Mouse (Mus musculus): ENCODE measurements at regions not wholly inside any gene's neighbourhood (a gene's known extent, or its start where the extent isn't known, plus 50 kb on each side); places are given as distances from the start of the nearest gene placed in this dataset.

- no peaks in the 10 kb centered on the region for H3K27me3 ChIP-seq (replicated peaks; ENCODE audit: control insufficient read depth, insufficient read depth, low read length)
- no peaks in the 10 kb centered on the region for H3K9me3 ChIP-seq (ENCODE audit: control insufficient read depth, low read length)
- WGBS: 92% methylated on average over 2 of the region's 2 CpGs
- H3K9ac ChIP-seq (ENCODE audit: low read depth, low read length): no peak overlapping the region
- H3K4me3 ChIP-seq (ENCODE audit: low read length): no peak overlapping the region
- no peak for ATAC-seq
- H3K4me1 ChIP-seq (ENCODE audit: control insufficient read depth, insufficient read depth, low read length): no peaks in the 10 kb centered on the region
- H3K4me2 ChIP-seq (ENCODE audit: low read depth, low read length): no peak overlapping the region
- no peaks in the 10 kb centered on the region for H3K36me3 ChIP-seq (ENCODE audit: control insufficient read depth, insufficient read depth, low read length)
- no peak overlapping the region for H3K27ac ChIP-seq (ENCODE audit: low read length)
These were observed 182.2 kb upstream of the Tll1 start for GRCm38 (mm10) chr8:64388299-64388698.

- ATAC-seq: no peak
- H3K4me2 ChIP-seq (ENCODE audit: low read depth, low read length): no peak overlapping the region
- no peaks in the 10 kb centered on the region for H3K27me3 ChIP-seq (replicated peaks; ENCODE audit: control insufficient read depth, insufficient read depth, low read length)
- H3K9me3 ChIP-seq (ENCODE audit: control insufficient read depth, low read length): no peaks in the 10 kb centered on the region
- H3K4me3 ChIP-seq (ENCODE audit: low read length): no peak overlapping the region
- H3K9ac ChIP-seq (ENCODE audit: low read depth, low read length): no peak overlapping the region
- WGBS: 66% methylated on average over 9 of the region's 9 CpGs
- H3K4me1 ChIP-seq (ENCODE audit: control insufficient read depth, insufficient read depth, low read length): no peaks in the 10 kb centered on the region
- H3K27ac ChIP-seq (ENCODE audit: low read length): no peak overlapping the region
- no peaks in the 10 kb centered on the region for H3K36me3 ChIP-seq (ENCODE audit: control insufficient read depth, insufficient read depth, low read length)
These were observed 173.8 kb upstream of the Tll1 start for GRCm38 (mm10) chr8:64379732-64380349.

- no peak overlapping the region for H3K4me3 ChIP-seq (ENCODE audit: low read length)
- no peaks in the 10 kb centered on the region for H3K9me3 ChIP-seq (ENCODE audit: control insufficient read depth, low read length)
- H3K4me1 ChIP-seq (ENCODE audit: control insufficient read depth, insufficient read depth, low read length): no peaks in the 10 kb centered on the region
- H3K27me3 ChIP-seq (replicated peaks; ENCODE audit: control insufficient read depth, insufficient read depth, low read length): no peaks in the 10 kb centered on the region
- H3K36me3 ChIP-seq (ENCODE audit: control insufficient read depth, insufficient read depth, low read length): no peaks in the 10 kb centered on the region
- 70% methylated on average over 2 of the region's 2 CpGs for WGBS
- no peak overlapping the region for H3K27ac ChIP-seq (ENCODE audit: low read length)
- no peak overlapping the region for H3K9ac ChIP-seq (ENCODE audit: low read depth, low read length)
- no peak for ATAC-seq
- H3K4me2 ChIP-seq (ENCODE audit: low read depth, low read length): no peak overlapping the region
These were observed 171.8 kb upstream of the Tll1 start for GRCm38 (mm10) chr8:64377830-64378229.

GRCm38 (mm10) chr8:64375509-64375908 lies 169.4 kb upstream of the Tll1 start:
- WGBS: 67% methylated on average over 4 of the region's 4 CpGs
- no peaks in the 10 kb centered on the region for H3K9me3 ChIP-seq (ENCODE audit: control insufficient read depth, low read length)
- no peak overlapping the region for H3K4me3 ChIP-seq (ENCODE audit: low read length)
- H3K27me3 ChIP-seq (replicated peaks; ENCODE audit: control insufficient read depth, insufficient read depth, low read length): no peaks in the 10 kb centered on the region
- ATAC-seq: no peak
- H3K27ac ChIP-seq (ENCODE audit: low read length): no peak overlapping the region
- no peak overlapping the region for H3K4me2 ChIP-seq (ENCODE audit: low read depth, low read length)
- no peaks in the 10 kb centered on the region for H3K36me3 ChIP-seq (ENCODE audit: control insufficient read depth, insufficient read depth, low read length)
- no peak overlapping the region for H3K9ac ChIP-seq (ENCODE audit: low read depth, low read length)
- no peaks in the 10 kb centered on the region for H3K4me1 ChIP-seq (ENCODE audit: control insufficient read depth, insufficient read depth, low read length)

- Histone ChIP-seq H3K36me3 (ENCODE audit: control insufficient read depth, insufficient read depth, low read length) (no peaks in the 10 kb centered on the region), H3K9me3 (ENCODE audit: control insufficient read depth, low read length) (no peaks in the 10 kb centered on the region), H3K4me2 (ENCODE audit: low read depth, low read length) (no peak overlapping the region), H3K9ac (ENCODE audit: low read depth, low read length) (no peak overlapping the region), H3K27me3 (replicated peaks; ENCODE audit: control insufficient read depth, insufficient read depth, low read length) (no peaks in the 10 kb centered on the region), H3K27ac (ENCODE audit: low read length) (no peak overlapping the region), H3K4me1 (ENCODE audit: control insufficient read depth, insufficient read depth, low read length) (no peaks in the 10 kb centered on the region; the same call in 1 of the 2 replicates), H3K4me3 (ENCODE audit: low read length) (no peak overlapping the region)
- ATAC-seq: no peak
- WGBS: 52% methylated on average over 5 of the region's 5 CpGs
These were observed 168.9 kb upstream of the Tll1 start for GRCm38 (mm10) chr8:64374980-64375379.

GRCm38 (mm10) chr8:64369973-64370372 lies 163.9 kb upstream of the Tll1 start:
- H3K9me3 ChIP-seq (ENCODE audit: control insufficient read depth, low read length): no peaks in the 10 kb centered on the region
- no peaks in the 10 kb centered on the region for H3K27me3 ChIP-seq (replicated peaks; ENCODE audit: control insufficient read depth, insufficient read depth, low read length)
- no peaks in the 10 kb centered on the region for H3K36me3 ChIP-seq (ENCODE audit: control insufficient read depth, insufficient read depth, low read length)
- 7% methylated on average over 6 of the region's 6 CpGs for WGBS
- ATAC-seq: peak; percentile 44; the same call in 1 of the 2 replicates
- H3K9ac ChIP-seq (ENCODE audit: low read depth, low read length): no peak overlapping the region
- no peak overlapping the region for H3K27ac ChIP-seq (ENCODE audit: low read length)
- no peak overlapping the region for H3K4me2 ChIP-seq (ENCODE audit: low read depth, low read length)
- H3K4me1 ChIP-seq (ENCODE audit: control insufficient read depth, insufficient read depth, low read length): no peaks in the 10 kb centered on the region; the same call in 1 of the 2 replicates
- no peak overlapping the region for H3K4me3 ChIP-seq (ENCODE audit: low read length)

- no peak overlapping the region for H3K4me2 ChIP-seq (ENCODE audit: low read depth, low read length)
- H3K27ac ChIP-seq (ENCODE audit: low read length): no peak overlapping the region
- H3K27me3 ChIP-seq (replicated peaks; ENCODE audit: control insufficient read depth, insufficient read depth, low read length): no peaks in the 10 kb centered on the region
- no peaks in the 10 kb centered on the region for H3K9me3 ChIP-seq (ENCODE audit: control insufficient read depth, low read length)
- no peak overlapping the region for H3K4me3 ChIP-seq (ENCODE audit: low read length)
- ATAC-seq: no peak
- H3K9ac ChIP-seq (ENCODE audit: low read depth, low read length): no peak overlapping the region
- no peaks in the 10 kb centered on the region; the same call in 1 of the 2 replicates for H3K4me1 ChIP-seq (ENCODE audit: control insufficient read depth, insufficient read depth, low read length)
- no peaks in the 10 kb centered on the region for H3K36me3 ChIP-seq (ENCODE audit: control insufficient read depth, insufficient read depth, low read length)
- WGBS: 94% methylated on average over 4 of the region's 4 CpGs
These were observed 161.8 kb upstream of the Tll1 start for GRCm38 (mm10) chr8:64367906-64368305.

GRCm38 (mm10) chr8:64366974-64367266 lies 160.8 kb upstream of the Tll1 start:
- H3K27ac ChIP-seq (ENCODE audit: low read length): no peak overlapping the region
- no peak overlapping the region for H3K4me3 ChIP-seq (ENCODE audit: low read length)
- ATAC-seq: no peak
- no peaks in the 10 kb centered on the region for H3K36me3 ChIP-seq (ENCODE audit: control insufficient read depth, insufficient read depth, low read length)
- no peak overlapping the region for H3K4me2 ChIP-seq (ENCODE audit: low read depth, low read length)
- no peak overlapping the region for H3K9ac ChIP-seq (ENCODE audit: low read depth, low read length)
- no peaks in the 10 kb centered on the region for H3K9me3 ChIP-seq (ENCODE audit: control insufficient read depth, low read length)
- WGBS: 55% methylated on average over 9 of the region's 9 CpGs
- H3K4me1 ChIP-seq (ENCODE audit: control insufficient read depth, insufficient read depth, low read length): no peaks in the 10 kb centered on the region; the same call in 1 of the 2 replicates
- no peaks in the 10 kb centered on the region for H3K27me3 ChIP-seq (replicated peaks; ENCODE audit: control insufficient read depth, insufficient read depth, low read length)

GRCm38 (mm10) chr8:64366226-64366973 lies 160.3 kb upstream of the Tll1 start:
- Histone ChIP-seq H3K9ac (ENCODE audit: low read depth, low read length) (no peak overlapping the region), H3K9me3 (ENCODE audit: control insufficient read depth, low read length) (no peaks in the 10 kb centered on the region), H3K27me3 (replicated peaks; ENCODE audit: control insufficient read depth, insufficient read depth, low read length) (no peaks in the 10 kb centered on the region), H3K27ac (ENCODE audit: low read length) (no peak overlapping the region), H3K4me1 (ENCODE audit: control insufficient read depth, insufficient read depth, low read length) (no peaks in the 10 kb centered on the region; the same call in 1 of the 2 replicates), H3K36me3 (ENCODE audit: control insufficient read depth, insufficient read depth, low read length) (no peaks in the 10 kb centered on the region), H3K4me2 (ENCODE audit: low read depth, low read length) (no peak overlapping the region), H3K4me3 (ENCODE audit: low read length) (no peak overlapping the region)
- ATAC-seq: no peak
- 77% methylated on average over 11 of the region's 11 CpGs for WGBS

Data from intestine, embryonic 16.5 days (tissue).